ENCODE assay signal across 8 mouse cellular contexts in the genomic region with DNA sequence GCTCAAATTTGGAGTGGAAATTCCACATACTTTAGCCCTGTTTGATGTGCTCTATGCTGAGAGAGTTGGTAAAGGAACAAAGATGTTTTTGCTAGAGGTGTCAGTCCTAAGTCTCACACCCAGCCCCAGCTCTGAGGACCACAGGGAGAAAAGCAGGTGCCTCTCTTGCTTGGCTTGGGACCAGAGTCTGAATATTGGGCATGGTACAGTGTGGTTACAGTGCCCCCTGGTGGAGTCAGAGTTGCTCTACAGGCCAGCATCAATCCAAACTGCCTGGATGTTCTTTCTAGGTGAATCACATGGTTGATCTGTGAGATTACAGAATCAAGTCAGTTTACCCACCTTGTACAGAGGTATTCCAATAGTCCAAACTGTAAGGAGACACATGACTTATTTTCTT. TPM values are rescaled to one million over a fixed set of nuclear protein-coding genes. Genes with fewer than 3 reads are reported as not detected.
A peak's percentile ranks its signal among the peaks of the same experiment; 100 is the strongest.
DNase-seq lines count a peak whose midpoint lies in the region; ATAC-seq and TF ChIP-seq lines count a peak whose summit lies in the region.

No protein-coding gene starts in this region.

- H3K4me1 ChIP-seq in intestine, postnatal 0 days (replicated peaks; ENCODE audit: control insufficient read depth, insufficient read depth, low read length): no peaks in the 10 kb centered on the region
- H3K4me1 ChIP-seq in limb, embryonic 14.5 days (ENCODE audit: control insufficient read depth, insufficient read depth, low read length): no peaks in the 10 kb centered on the region
- no peaks in the 10 kb centered on the region for H3K4me1 ChIP-seq in stomach, postnatal 0 days (replicated peaks; ENCODE audit: control insufficient read depth, insufficient read depth)

- no peak for ATAC-seq in intestine, postnatal 0 days
- no peak; the same call in 1 of the 2 replicates for ATAC-seq in limb, embryonic 14.5 days (ENCODE audit: low FRiP score, low read depth)
- 0 out of 2 replicates have a peak, but pooled peaks have one; percentile 60 for ATAC-seq in stomach, postnatal 0 days (ENCODE audit: low FRiP score, low TSS enrichment)

- H3K4me3 ChIP-seq in intestine, postnatal 0 days (ENCODE audit: low read depth, low read length): no peak overlapping the region
- H3K4me3 ChIP-seq in limb, embryonic 14.5 days (replicated peaks; ENCODE audit: low read length): no peak overlapping the region
- no peak overlapping the region for H3K4me3 ChIP-seq in stomach, postnatal 0 days (ENCODE audit: low read depth, low read length)

- no peak overlapping the region for H3K4me2 ChIP-seq in intestine, postnatal 0 days (replicated peaks; ENCODE audit: low read depth)
- no peak overlapping the region for H3K4me2 ChIP-seq in limb, embryonic 14.5 days (replicated peaks; ENCODE audit: low read depth, low read length, severe bottlenecking)
- H3K4me2 ChIP-seq in stomach, postnatal 0 days (replicated peaks; ENCODE audit: low read depth): no peak overlapping the region

- no peaks in the 10 kb centered on the region for H3K27me3 ChIP-seq in intestine, postnatal 0 days (replicated peaks; ENCODE audit: control insufficient read depth, insufficient read depth, low read length)
- H3K27me3 ChIP-seq in limb, embryonic 14.5 days (ENCODE audit: control insufficient read depth, insufficient read depth, low read length): no peaks in the 10 kb centered on the region
- no peaks in the 10 kb centered on the region for H3K27me3 ChIP-seq in stomach, postnatal 0 days (ENCODE audit: control insufficient read depth, insufficient read depth, low read length)

- no peak overlapping the region for H3K9ac ChIP-seq in intestine, postnatal 0 days (ENCODE audit: low read depth, low read length)
- no peak overlapping the region for H3K9ac ChIP-seq in limb, embryonic 14.5 days (ENCODE audit: low read depth, low read length, severe bottlenecking)
- no peak overlapping the region for H3K9ac ChIP-seq in stomach, postnatal 0 days (ENCODE audit: low read length)

- TF ChIP-seq EP300 in stomach, postnatal 0 days (optimal IDR thresholded peaks at IDR 0.05): no peak

- H3K9me3 ChIP-seq in intestine, postnatal 0 days (ENCODE audit: control insufficient read depth): no peaks in the 10 kb centered on the region
- no peaks in the 10 kb centered on the region for H3K9me3 ChIP-seq in limb, embryonic 14.5 days (ENCODE audit: control insufficient read depth, low read length)
- H3K9me3 ChIP-seq in stomach, postnatal 0 days (ENCODE audit: control insufficient read depth, low read length): no peaks in the 10 kb centered on the region

- no peaks in the 10 kb centered on the region for H3K36me3 ChIP-seq in intestine, postnatal 0 days (ENCODE audit: control insufficient read depth, insufficient read depth)
- peaks cover 20% of the 10 kb centered on the region for H3K36me3 ChIP-seq in limb, embryonic 14.5 days (ENCODE audit: control insufficient read depth, insufficient read depth, low read length)
- H3K36me3 ChIP-seq in stomach, postnatal 0 days (ENCODE audit: control insufficient read depth, insufficient read depth, low read length): no peaks in the 10 kb centered on the region

- peak; percentile 97 for TF ChIP-seq CTCF in intestine, postnatal 0 days (IDR thresholded peaks at IDR 0.05; ENCODE audit: low read depth)
- peak; percentile 98 for TF ChIP-seq CTCF in stomach, postnatal 0 days (IDR thresholded peaks at IDR 0.05; ENCODE audit: low read depth)

- no peak overlapping the region for H3K27ac ChIP-seq in intestine, postnatal 0 days (ENCODE audit: low read depth, low read length)
- H3K27ac ChIP-seq in limb, embryonic 14.5 days (replicated peaks; ENCODE audit: low read depth, low read length): no peak overlapping the region
- no peak overlapping the region for H3K27ac ChIP-seq in stomach, postnatal 0 days (replicated peaks)

- no peak for TF ChIP-seq POLR2A in limb, embryonic 14.5 days (IDR thresholded peaks at IDR 0.05; ENCODE audit: borderline replicate concordance, extremely low read depth, insufficient read depth, insufficient read length)

- DNase-seq in urinary bladder, adult 18-20 months (ENCODE audit: low spot score in 2 of 2): peak; percentile 52 to 62
- DNase-seq in urinary bladder, postnatal 10 days (ENCODE audit: low spot score): no peak
- peak; percentile 80 to 92 for DNase-seq in cerebellum, postnatal 36 days
- peak; percentile 80 for DNase-seq in gastrocnemius, adult 18-20 months (ENCODE audit: low spot score)
- peak; percentile 62 for DNase-seq in limb, embryonic 14.5 days (ENCODE audit: low spot score)
- DNase-seq in natural killer cell, adult 2 months (ENCODE audit: low spot score in 2 of 2): peak; percentile 81 to 86
- DNase-seq in stomach, postnatal 0 days (ENCODE audit: low spot score): peak; percentile 79

RNA-seq across cellular contexts. Expression of a gene that starts 10.8 kb away (rescaled TPM):
- 10 to 100 TPM; 10.6 to 10.9 TPM for total RNA-seq in gastrocnemius, adult 18-20 months (2021)
- 7.5 and 8.5 TPM in 2 replicates for polyA plus RNA-seq in intestine, postnatal 0 days (2015; fragmentation: Nextera tagmentation; extraction: Ambion mirVana)
- polyA plus RNA-seq in limb, embryonic 14.5 days (2012; rRNA removed): 12.9 and 14.9 TPM in 2 replicates
- 17.2 and 19.5 TPM in 2 replicates for polyA plus RNA-seq in limb, embryonic 14.5 days (2014; fragmentation: Nextera tagmentation; extraction: Ambion mirVana)
- 9.2 and 10.0 TPM in 2 replicates for polyA plus RNA-seq in stomach, postnatal 0 days (2015; fragmentation: Nextera tagmentation; extraction: Ambion mirVana)

RNA-seq across cellular contexts. Expression of a gene that starts 16.7 kb away (rescaled TPM):
- not detected for total RNA-seq in gastrocnemius, adult 18-20 months (2021)
- polyA plus RNA-seq in intestine, postnatal 0 days (2015; fragmentation: Nextera tagmentation; extraction: Ambion mirVana): not detected in 2 replicates
- 0.05 TPM in 1 of 2 replicates, not detected in the other for polyA plus RNA-seq in limb, embryonic 14.5 days (2012; rRNA removed)
- 0.17 TPM in 1 of 2 replicates, not detected in the other for polyA plus RNA-seq in limb, embryonic 14.5 days (2014; fragmentation: Nextera tagmentation; extraction: Ambion mirVana)
- polyA plus RNA-seq in stomach, postnatal 0 days (2015; fragmentation: Nextera tagmentation; extraction: Ambion mirVana): not detected in 2 replicates

RNA-seq across cellular contexts. Expression of a gene that starts 31.3 kb away (rescaled TPM):
- 10 to 100 TPM in 1 of 2 experiments, 1 to 10 TPM in 1; 9.6 to 10.4 TPM for total RNA-seq in gastrocnemius, adult 18-20 months (2021)
- polyA plus RNA-seq in intestine, postnatal 0 days (2015; fragmentation: Nextera tagmentation; extraction: Ambion mirVana): 7.6 and 8.3 TPM in 2 replicates
- polyA plus RNA-seq in limb, embryonic 14.5 days (2012; rRNA removed): 24.4 and 25.6 TPM in 2 replicates
- polyA plus RNA-seq in limb, embryonic 14.5 days (2014; fragmentation: Nextera tagmentation; extraction: Ambion mirVana): 22.4 and 25.0 TPM in 2 replicates
- polyA plus RNA-seq in stomach, postnatal 0 days (2015; fragmentation: Nextera tagmentation; extraction: Ambion mirVana): 8.1 and 8.3 TPM in 2 replicates

RNA-seq across cellular contexts. Expression of a gene that starts 36.2 kb away (rescaled TPM):
- 10 to 100 TPM; 26.2 to 27.9 TPM for total RNA-seq in gastrocnemius, adult 18-20 months (2021)
- 3.1 and 4.1 TPM in 2 replicates for polyA plus RNA-seq in intestine, postnatal 0 days (2015; fragmentation: Nextera tagmentation; extraction: Ambion mirVana)
- 27.2 and 31.6 TPM in 2 replicates for polyA plus RNA-seq in limb, embryonic 14.5 days (2012; rRNA removed)
- 7.8 and 9.6 TPM in 2 replicates for polyA plus RNA-seq in limb, embryonic 14.5 days (2014; fragmentation: Nextera tagmentation; extraction: Ambion mirVana)
- polyA plus RNA-seq in stomach, postnatal 0 days (2015; fragmentation: Nextera tagmentation; extraction: Ambion mirVana): 2.5 TPM in 2 replicates

RNA-seq across cellular contexts. Expression of a gene that starts 43.3 kb away (rescaled TPM):
- not detected for total RNA-seq in gastrocnemius, adult 18-20 months (2021)
- polyA plus RNA-seq in intestine, postnatal 0 days (2015; fragmentation: Nextera tagmentation; extraction: Ambion mirVana): not detected in 2 replicates
- polyA plus RNA-seq in limb, embryonic 14.5 days (2012; rRNA removed): not detected in 2 replicates
- polyA plus RNA-seq in limb, embryonic 14.5 days (2014; fragmentation: Nextera tagmentation; extraction: Ambion mirVana): 0.11 TPM in 1 of 2 replicates, not detected in the other
- polyA plus RNA-seq in stomach, postnatal 0 days (2015; fragmentation: Nextera tagmentation; extraction: Ambion mirVana): not detected in 2 replicates
